Mouse (Mus musculus) c-Kit-negative CD71-positive TER-119-positive erythroid progenitor cells, embryonic 14.5 days (primary cell): ENCODE data around the gene Gpd1.
A peak's percentile ranks its signal among the peaks of the same experiment; 100 is the strongest.
"Not testable (repeated sequence)": the region's sequence is repeated elsewhere in the genome, so short reads cannot be mapped to it uniquely, and the experiment has no call there.

Source experiments
- DNase-seq: peaks from one replicate; pipeline ENCODE4 v3.0.0-alpha.2; 2013; ENCODE audit warnings: low read depth, low spot score

Gene Gpd1

DNA sequence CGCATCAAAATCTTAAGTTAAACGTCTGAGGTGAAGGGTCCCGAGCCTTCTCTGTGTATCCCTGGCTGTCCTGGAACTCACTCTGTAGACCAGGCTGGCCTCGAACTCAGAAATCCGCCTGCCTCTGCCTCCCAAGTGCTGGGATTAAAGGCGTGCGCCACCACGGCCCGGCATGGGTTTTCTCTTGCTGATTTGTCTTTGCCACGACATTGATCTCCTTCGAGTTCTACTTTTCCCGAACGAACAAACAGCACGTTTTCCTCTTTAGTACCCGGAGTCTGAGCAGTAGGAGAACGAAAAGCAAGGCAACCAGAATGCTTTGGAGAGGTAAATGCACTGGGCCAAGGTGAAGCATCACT, 15.7 kb upstream of the Gpd1 start:
- DNase-seq: not testable (repeated sequence)

GRCm38 (mm10) chr15:99701999-99702900, 15.1 kb upstream of the Gpd1 start, which contains the start of gene Smarcd1:
TSS of gene Smarcd1 (plus strand) at chr15:99702129.
- DNase-seq: peak; percentile 83

DNA sequence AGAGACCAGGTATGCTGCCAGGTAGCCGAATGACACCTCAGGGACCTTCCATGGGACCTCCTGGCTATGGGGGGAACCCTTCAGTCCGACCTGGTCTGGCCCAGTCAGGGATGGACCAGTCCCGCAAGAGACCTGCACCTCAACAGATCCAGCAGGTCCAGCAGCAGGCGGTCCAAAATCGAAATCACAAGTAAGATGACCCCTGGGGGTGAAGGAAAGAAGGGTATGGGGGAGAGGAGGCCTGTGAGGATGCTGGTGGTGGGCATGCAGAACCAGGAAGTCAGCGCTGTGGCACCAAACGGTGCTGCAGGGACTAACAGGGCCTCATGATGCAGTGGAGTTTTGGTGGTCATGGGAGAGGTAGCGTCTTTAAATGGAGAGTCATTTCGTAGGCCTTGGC, 14.2 kb upstream of the Gpd1 start:
- DNase-seq: no peak

GRCm38 (mm10) chr15:99703676-99704040, 13.7 kb upstream of the Gpd1 start:
- DNase-seq: no peak

- DNase-seq: no peak
Observed at GRCm38 (mm10) chr15:99704041-99704681, 13.2 kb upstream of the Gpd1 start.

- DNase-seq: no peak
Observed at GRCm38 (mm10) chr15:99704881-99705280, 12.4 kb upstream of the Gpd1 start.

DNA sequence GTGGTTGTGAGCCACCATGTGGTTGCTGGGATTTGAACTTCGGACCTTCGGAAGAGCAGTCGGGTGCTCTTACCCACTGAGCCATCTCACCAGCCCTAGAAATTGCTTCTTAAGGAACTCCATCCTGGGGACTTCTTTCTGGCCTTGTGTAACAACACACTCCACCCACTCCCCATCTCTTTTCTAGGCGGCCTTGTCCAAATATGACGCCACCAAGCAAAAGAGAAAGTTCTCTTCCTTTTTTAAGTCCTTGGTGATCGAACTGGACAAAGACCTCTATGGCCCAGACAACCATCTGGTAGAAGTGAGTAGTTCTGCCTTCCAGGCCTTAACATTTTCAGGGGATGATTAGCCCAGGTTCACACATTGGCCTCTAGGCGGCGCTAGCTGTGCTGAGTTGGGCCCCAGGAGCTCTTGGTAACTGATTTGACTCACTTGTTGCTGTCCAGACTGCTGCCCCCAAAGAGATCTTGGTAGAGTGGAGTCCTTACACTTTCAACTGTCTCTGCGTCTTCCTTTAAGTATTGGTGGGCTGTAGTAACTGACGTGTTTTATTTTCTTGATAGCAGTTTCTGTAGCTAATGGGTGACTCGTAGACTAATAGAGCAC, 11.8 kb upstream of the Gpd1 start, which contains the start of gene Gm17349:
TSS of gene Gm17349 (minus strand) at position 51 of the 609 bp plus-strand sequence.
- DNase-seq: peak; percentile 49

GRCm38 (mm10) chr15:99708176-99708575, 9.1 kb upstream of the Gpd1 start:
- no peak for DNase-seq

DNA sequence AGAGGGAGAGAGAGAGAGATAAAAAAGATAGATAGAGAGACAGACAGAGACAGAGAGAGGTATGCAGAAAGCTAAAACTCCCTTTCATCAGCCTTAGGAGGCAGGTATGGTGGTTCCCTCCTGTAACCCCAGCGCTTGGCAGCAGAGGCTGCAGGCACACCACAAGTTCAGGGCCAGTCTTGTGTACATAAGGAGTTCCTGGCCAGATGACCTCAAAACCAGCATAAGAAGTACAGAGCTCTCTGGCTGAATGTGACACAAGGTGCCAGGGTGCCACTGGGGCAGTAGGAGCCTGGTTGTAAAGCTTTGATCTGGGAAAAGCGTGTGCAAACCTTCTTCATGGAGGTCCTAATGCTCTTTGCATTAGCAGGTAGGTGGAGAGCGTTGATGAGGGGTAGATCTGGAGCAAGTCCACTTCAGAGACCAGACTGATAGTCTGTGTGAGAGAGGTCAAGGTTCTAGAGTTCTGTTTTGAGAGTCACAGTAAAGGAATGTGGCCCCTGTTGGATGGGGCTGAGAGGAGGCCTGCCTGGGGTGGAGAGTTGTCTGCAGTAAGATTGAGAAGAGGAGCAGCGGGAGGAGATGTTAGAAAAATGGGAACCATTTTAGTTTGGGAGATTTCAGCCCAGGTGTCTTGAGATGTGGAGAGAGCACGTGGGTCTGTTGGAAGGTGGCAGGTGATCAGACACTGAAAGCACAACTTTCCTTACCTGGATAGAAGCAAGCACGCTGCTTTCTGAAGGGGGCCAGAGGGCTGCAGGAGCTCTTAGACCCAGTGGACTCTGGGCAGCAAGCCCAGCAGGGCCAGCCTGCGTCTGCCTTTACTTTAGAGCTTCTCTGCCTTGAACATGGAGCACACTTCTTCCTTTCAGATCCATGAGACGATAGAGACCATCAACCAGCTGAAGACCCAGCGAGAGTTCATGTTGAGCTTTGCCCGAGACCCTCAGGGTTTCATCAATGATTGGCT, 6.8 kb upstream of the Gpd1 start:
- no peak for DNase-seq

- DNase-seq: no peak
Observed at GRCm38 (mm10) chr15:99711491-99711890, 5.8 kb upstream of the Gpd1 start.

GRCm38 (mm10) chr15:99712666-99713559, 4.4 kb upstream of the Gpd1 start:
- no peak for DNase-seq

DNA sequence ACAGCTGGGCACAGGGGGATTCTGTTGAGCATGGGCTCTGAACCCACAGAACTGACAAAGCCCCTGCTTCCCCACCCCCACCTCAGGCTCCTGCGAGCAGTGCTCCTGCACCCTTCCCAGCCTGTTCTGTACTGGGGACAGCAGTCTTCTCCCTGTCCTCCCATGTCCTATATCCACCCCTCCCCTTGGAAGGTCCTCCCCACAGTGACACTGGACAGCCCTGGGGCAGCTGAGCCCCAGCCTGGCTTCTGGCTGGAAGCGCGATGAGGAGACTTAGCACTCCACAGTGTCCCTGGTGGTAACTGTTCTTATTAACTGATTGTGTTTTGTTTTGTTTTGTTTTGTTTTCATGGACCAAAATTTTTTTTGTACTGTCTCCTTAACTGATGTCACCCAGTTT, 3.7 kb upstream of the Gpd1 start:
- no peak for DNase-seq

- no peak for DNase-seq
Observed at GRCm38 (mm10) chr15:99714206-99714605, 3.1 kb upstream of the Gpd1 start.

GRCm38 (mm10) chr15:99714858-99715257, 2.5 kb upstream of the Gpd1 start:
- DNase-seq: peak; percentile 49

DNA sequence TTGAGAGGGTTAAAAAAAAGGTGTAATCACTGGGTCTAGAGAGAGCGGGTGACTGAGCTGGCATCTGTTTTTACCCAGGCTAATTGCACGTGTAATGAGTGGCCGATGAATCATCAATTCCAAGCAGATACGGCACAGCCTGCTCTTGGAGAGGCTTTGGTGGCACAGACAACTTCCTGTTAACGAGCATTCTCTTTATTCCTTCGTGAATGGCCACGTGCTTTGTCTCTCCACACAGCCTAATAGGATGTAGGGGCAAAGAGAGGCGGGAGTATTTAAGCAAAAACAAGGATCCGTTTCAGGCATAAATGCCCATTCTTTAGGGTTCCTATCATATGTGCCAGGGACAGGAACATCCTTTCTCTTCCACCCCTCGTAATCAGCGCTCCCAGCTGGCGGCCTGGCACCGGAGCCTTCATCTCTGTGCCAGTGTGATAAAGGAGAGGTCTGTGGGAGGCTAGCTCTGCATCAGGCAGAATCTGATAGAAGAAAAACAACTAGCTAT, 1.9 kb upstream of the Gpd1 start:
- DNase-seq: no peak

DNA sequence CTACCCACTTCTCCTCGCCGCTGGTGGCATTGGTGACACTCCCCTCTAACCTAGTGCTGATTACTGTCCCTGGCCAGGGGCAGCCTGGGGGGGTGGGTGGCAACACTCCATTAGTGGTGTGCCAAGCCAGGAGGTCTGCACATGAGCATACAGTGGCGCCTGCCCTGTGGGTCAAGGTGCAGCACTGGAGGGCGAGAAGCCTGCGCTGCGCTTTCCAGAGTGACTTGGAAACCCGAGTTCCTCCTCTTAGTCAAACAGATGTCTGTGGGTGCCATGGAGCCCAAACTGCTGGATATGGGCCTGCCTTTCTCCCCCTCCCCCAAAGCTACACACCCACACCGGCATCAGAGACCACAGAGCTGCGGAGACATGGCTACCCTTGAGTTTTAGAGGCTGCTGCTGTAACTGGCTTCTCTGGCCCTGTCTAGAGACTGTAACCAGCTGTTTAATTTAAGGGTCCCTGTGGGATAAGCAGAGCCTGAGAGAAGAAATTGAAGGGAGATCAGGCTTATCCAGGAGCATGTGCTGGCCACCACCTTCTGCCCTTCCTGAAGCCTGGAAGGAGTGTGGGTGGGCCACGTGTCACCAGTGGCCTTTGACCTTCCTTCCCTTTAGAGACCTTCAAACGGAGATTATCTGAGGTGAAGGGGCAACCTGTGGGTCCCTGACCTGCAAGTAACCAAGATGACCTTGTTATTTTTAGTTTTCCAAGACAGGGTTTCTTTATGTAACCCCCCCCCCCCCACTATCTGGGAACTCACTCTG, 1.2 kb upstream of the Gpd1 start:
- no peak for DNase-seq

DNA sequence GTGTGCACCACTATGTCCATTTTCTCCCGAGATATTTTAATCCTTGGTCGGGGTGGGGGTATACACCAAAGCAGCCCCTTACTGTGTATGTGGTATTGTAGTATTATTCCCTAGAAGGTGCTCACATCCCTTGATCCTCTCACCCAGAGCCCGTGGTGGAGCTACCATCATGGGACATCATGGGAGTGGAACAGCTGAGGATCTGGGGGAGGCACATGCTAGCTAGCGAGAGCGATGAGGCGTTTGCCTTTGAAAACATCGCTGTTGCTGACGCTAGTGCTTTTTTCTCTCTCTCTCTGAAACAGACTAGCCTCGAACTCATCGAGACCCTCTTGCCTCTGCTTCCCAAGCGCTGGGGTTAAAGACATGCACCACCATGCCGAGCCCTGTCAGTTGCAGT, 501 bp upstream of the Gpd1 start:
- no peak for DNase-seq

DNA sequence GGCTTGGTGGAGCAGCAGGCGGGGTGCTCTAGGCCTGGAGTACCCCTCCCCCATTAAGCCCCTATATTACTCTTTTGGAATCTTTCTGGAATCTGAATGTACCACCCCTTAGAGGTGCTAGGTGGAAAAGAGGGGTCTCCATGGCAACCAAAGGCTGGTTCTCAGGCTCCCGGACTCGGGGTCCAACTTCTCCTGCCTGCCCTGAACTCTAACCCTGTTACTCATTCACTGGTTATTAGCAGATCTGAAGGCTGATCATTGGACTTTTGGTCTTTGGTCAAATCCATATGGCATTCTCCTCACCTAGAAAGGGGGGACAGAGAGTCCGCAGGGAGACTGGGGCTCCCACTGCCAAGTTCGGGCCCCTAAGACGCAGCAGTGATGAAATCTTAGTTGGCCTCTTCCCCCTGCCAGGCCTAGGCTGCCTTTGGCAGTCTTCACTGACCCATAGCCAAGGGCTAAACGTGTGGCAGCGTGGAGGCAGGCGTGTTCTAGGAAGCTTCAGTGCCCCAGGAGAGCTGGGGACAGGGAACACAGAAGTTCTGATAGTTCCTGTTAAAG, 1.2 kb downstream of the Gpd1 start:
- DNase-seq: no peak

GRCm38 (mm10) chr15:99719865-99720264, 2.5 kb downstream of the Gpd1 start:
- no peak for DNase-seq
